Mouse (Mus musculus): ENCODE results near the gene Top2b.

DNA sequence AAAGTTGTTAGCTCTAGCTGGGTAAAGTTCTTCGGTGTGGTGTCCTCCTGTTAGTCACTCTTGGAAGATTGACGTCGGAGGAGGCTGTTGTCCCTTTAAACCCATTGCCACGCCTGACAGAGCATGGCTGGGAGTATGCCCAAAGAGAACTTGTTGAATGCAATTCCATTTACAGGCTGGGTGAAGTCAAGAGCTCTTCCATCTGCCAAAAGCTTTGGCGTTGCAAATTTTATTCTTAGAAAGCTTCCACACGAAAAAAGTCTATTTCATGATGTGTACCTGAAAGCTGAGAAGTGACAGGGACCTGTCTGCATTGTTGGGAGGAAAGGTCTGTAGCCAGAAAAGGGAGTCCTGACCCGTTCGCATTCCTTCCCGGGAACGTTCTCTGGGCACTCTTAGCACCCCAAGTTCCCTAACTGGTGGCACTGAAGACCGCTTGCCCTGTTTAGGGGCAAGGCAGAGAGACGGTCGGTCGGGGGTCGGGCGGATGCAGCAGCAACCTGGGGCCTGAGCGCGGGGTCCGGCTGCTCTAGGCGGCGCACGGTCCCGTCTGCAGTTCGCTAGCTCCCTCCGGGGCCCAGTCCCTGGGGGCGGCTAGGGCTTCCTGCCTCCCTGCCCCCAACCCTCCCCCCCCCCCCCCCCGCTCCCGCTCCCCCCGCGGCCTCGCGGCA is 683 bp upstream of the Top2b start:
- TF ChIP-seq POLR2A (IDR thresholded peaks at IDR 0.05; ENCODE audit: borderline replicate concordance, extremely low read depth, low read depth, low read length) (no peak), CTCF (IDR thresholded peaks at IDR 0.05; ENCODE audit: insufficient read depth, low read length) (no peak)
